ENCODE assay signal across 8 mouse cellular contexts in genomic region chr4:135850411-135851095, GRCm38 (mm10). TPM values are rescaled to one million over a fixed set of nuclear protein-coding genes. Genes with fewer than 3 reads are reported as not detected.
DNase-seq lines count a peak whose midpoint lies in the region; ATAC-seq and TF ChIP-seq lines count a peak whose summit lies in the region.

No protein-coding gene starts in this region.

- no peak overlapping the region for H3K4me2 ChIP-seq in hindbrain, embryonic 11.5 days (replicated peaks; ENCODE audit: low read depth, low read length)
- H3K4me2 ChIP-seq in embryonic facial prominence, embryonic 11.5 days (ENCODE audit: low read depth, low read length), result no peak overlapping the region
- peak overlapping the region; percentile 42 for H3K4me2 ChIP-seq in hindbrain, embryonic 16.5 days (ENCODE audit: low read length)

- H3K27me3 ChIP-seq in hindbrain, embryonic 10.5 days (ENCODE audit: insufficient read depth, poor library complexity, severe bottlenecking), result no peaks in the 10 kb centered on the region
- no peaks in the 10 kb centered on the region for H3K27me3 ChIP-seq in hindbrain, embryonic 11.5 days (ENCODE audit: control insufficient read depth, insufficient read depth, low read length)
- H3K27me3 ChIP-seq in embryonic facial prominence, embryonic 11.5 days (ENCODE audit: control insufficient read depth, insufficient read depth, low read length), result no peaks in the 10 kb centered on the region
- H3K27me3 ChIP-seq in hindbrain, embryonic 16.5 days (replicated peaks; ENCODE audit: control insufficient read depth, insufficient read depth, low read length), result no peaks in the 10 kb centered on the region
- H3K27me3 ChIP-seq in thymus, adult 2 months (ENCODE audit: control insufficient read depth, insufficient read depth, low read length), result no peaks in the 10 kb centered on the region

- no peak for ATAC-seq in hindbrain, embryonic 11.5 days (ENCODE audit: low FRiP score)
- ATAC-seq in embryonic facial prominence, embryonic 11.5 days (replicated peaks; ENCODE audit: insufficient number of reproducible peaks, low FRiP score, low TSS enrichment, low read depth), result no peak
- ATAC-seq in hindbrain, embryonic 16.5 days, result peak; percentile 84
- ATAC-seq in megakaryocyte progenitor cell, adult 5-6 weeks (replicated peaks; ENCODE audit: poor library complexity), result peak; percentile 77

- H3K27ac ChIP-seq in hindbrain, embryonic 10.5 days, result peak overlapping the region; percentile 77
- no peak overlapping the region for H3K27ac ChIP-seq in hindbrain, embryonic 11.5 days (ENCODE audit: low read depth, low read length)
- H3K27ac ChIP-seq in embryonic facial prominence, embryonic 11.5 days (replicated peaks; ENCODE audit: low read depth, low read length), result no peak overlapping the region
- peak overlapping the region; percentile 77 for H3K27ac ChIP-seq in hindbrain, embryonic 16.5 days (ENCODE audit: low read depth, low read length)
- peak overlapping the region; percentile 12; the same call in 1 of the 2 replicates for H3K27ac ChIP-seq in thymus, adult 2 months (ENCODE audit: control insufficient read depth, insufficient read depth, low read length)

- no peak for DNase-seq in hindbrain, embryonic 10.5 days (ENCODE audit: low spot score)
- DNase-seq in hindbrain, embryonic 11.5 days (ENCODE audit: low spot score), result no peak
- no peak for DNase-seq in embryonic facial prominence, embryonic 11.5 days (ENCODE audit: low spot score)
- peak; percentile 54 for DNase-seq in thymus, adult 2 months
- DNase-seq in adrenal gland, postnatal 36 days, result no peak
- no peak for DNase-seq in lung, adult 2 months

- TF ChIP-seq CTCF in thymus, adult 2 months (IDR thresholded peaks at IDR 0.05; ENCODE audit: borderline replicate concordance, control insufficient read depth, extremely low read depth, insufficient read depth, low read length, poor library complexity), result no peak
- TF ChIP-seq CTCF in lung, adult 2 months (IDR thresholded peaks at IDR 0.05; ENCODE audit: insufficient read depth, low read length), result no peak

- 42% methylated on average over 13 of the region's 13 CpGs for WGBS in hindbrain, embryonic 10.5 days
- 45% methylated on average over 13 of the region's 13 CpGs for WGBS in hindbrain, embryonic 11.5 days
- WGBS in embryonic facial prominence, embryonic 11.5 days, result 33% methylated on average over 13 of the region's 13 CpGs
- 25% methylated on average over 13 of the region's 13 CpGs for WGBS in hindbrain, embryonic 16.5 days
- 60% methylated on average over 13 of the region's 13 CpGs for WGBS in thymus, adult 2 months
- 44% methylated on average over 13 of the region's 13 CpGs for WGBS in lung, adult 2 months

- H3K4me1 ChIP-seq in hindbrain, embryonic 10.5 days (replicated peaks), result peaks cover 36% of the 10 kb centered on the region
- no peaks in the 10 kb centered on the region for H3K4me1 ChIP-seq in hindbrain, embryonic 11.5 days (replicated peaks; ENCODE audit: control insufficient read depth, insufficient read depth, low read length)
- H3K4me1 ChIP-seq in embryonic facial prominence, embryonic 11.5 days (ENCODE audit: control insufficient read depth, insufficient read depth, low read length), result no peaks in the 10 kb centered on the region
- peaks cover 14% of the 10 kb centered on the region for H3K4me1 ChIP-seq in hindbrain, embryonic 16.5 days (ENCODE audit: control insufficient read depth, insufficient read depth, low read depth, low read length)
- H3K4me1 ChIP-seq in thymus, adult 2 months (replicated peaks; ENCODE audit: control insufficient read depth, insufficient read depth, low read length), result peaks cover 13% of the 10 kb centered on the region
- H3K4me1 ChIP-seq in lung, adult 2 months (ENCODE audit: control insufficient read depth, insufficient read depth, low read length), result peaks cover 4% of the 10 kb centered on the region; the same call in 1 of the 2 replicates

- no peak overlapping the region; the same call in 1 of the 2 replicates for H3K9ac ChIP-seq in hindbrain, embryonic 11.5 days (ENCODE audit: low read depth, low read length)
- peak overlapping the region; percentile 34 for H3K9ac ChIP-seq in embryonic facial prominence, embryonic 11.5 days (replicated peaks; ENCODE audit: low read length)
- H3K9ac ChIP-seq in hindbrain, embryonic 16.5 days (ENCODE audit: low read depth, low read length), result peak overlapping the region; percentile 48

- H3K4me3 ChIP-seq in hindbrain, embryonic 10.5 days, result 0 out of 2 replicates have a peak overlapping the region, but pooled peaks have one; percentile 3
- no peak overlapping the region for H3K4me3 ChIP-seq in hindbrain, embryonic 11.5 days (ENCODE audit: low read depth, low read length)
- H3K4me3 ChIP-seq in embryonic facial prominence, embryonic 11.5 days (ENCODE audit: low read depth, low read length), result no peak overlapping the region
- H3K4me3 ChIP-seq in hindbrain, embryonic 16.5 days (ENCODE audit: low read length), result no peak overlapping the region
- H3K4me3 ChIP-seq in thymus, adult 2 months (ENCODE audit: control insufficient read depth, insufficient read depth, low read length), result no peak overlapping the region
- no peak overlapping the region for H3K4me3 ChIP-seq in lung, adult 2 months (replicated peaks; ENCODE audit: extremely low read depth, low read depth, low read length)

- TF ChIP-seq POLR2A in thymus, adult 2 months (IDR thresholded peaks at IDR 0.05; ENCODE audit: control insufficient read depth, extremely low read depth, insufficient read depth, low read length, poor library complexity), result 0 out of 2 replicates have a peak, but pooled peaks have one; percentile 18
- TF ChIP-seq POLR2A in lung, adult 2 months (IDR thresholded peaks at IDR 0.05; ENCODE audit: borderline replicate concordance, extremely low read depth, low read depth, low read length), result no peak

- no peaks in the 10 kb centered on the region for H3K9me3 ChIP-seq in hindbrain, embryonic 10.5 days
- H3K9me3 ChIP-seq in hindbrain, embryonic 11.5 days (ENCODE audit: control insufficient read depth, low read length), result no peaks in the 10 kb centered on the region
- H3K9me3 ChIP-seq in embryonic facial prominence, embryonic 11.5 days (replicated peaks; ENCODE audit: control insufficient read depth, low read length), result no peaks in the 10 kb centered on the region
- no peaks in the 10 kb centered on the region for H3K9me3 ChIP-seq in hindbrain, embryonic 16.5 days (ENCODE audit: control insufficient read depth, low read length)

- no peaks in the 10 kb centered on the region for H3K36me3 ChIP-seq in hindbrain, embryonic 10.5 days
- H3K36me3 ChIP-seq in hindbrain, embryonic 11.5 days (ENCODE audit: control insufficient read depth, insufficient read depth, low read length), result no peaks in the 10 kb centered on the region
- no peaks in the 10 kb centered on the region for H3K36me3 ChIP-seq in embryonic facial prominence, embryonic 11.5 days (replicated peaks; ENCODE audit: control insufficient read depth, insufficient read depth, low read depth, low read length)
- H3K36me3 ChIP-seq in hindbrain, embryonic 16.5 days (ENCODE audit: control insufficient read depth, insufficient read depth, low read length), result no peaks in the 10 kb centered on the region
- H3K36me3 ChIP-seq in thymus, adult 2 months (ENCODE audit: control insufficient read depth, insufficient read depth, low read length), result no peaks in the 10 kb centered on the region

RNA-seq across cellular contexts. Expression of gene Srsf10, which starts 5.0 kb away (rescaled TPM):
- 283 and 352 TPM in 2 replicates for polyA plus RNA-seq in hindbrain, embryonic 10.5 days (2016; fragmentation: Nextera tagmentation; extraction: Ambion mirVana)
- 390 and 420 TPM in 2 replicates for polyA plus RNA-seq in hindbrain, embryonic 11.5 days (2014; fragmentation: Nextera tagmentation; extraction: Ambion mirVana)
- 421 and 489 TPM in 2 replicates for polyA plus RNA-seq in embryonic facial prominence, embryonic 11.5 days (2014; fragmentation: Nextera tagmentation; extraction: Ambion mirVana)
- polyA plus RNA-seq in hindbrain, embryonic 16.5 days (2015; fragmentation: Nextera tagmentation; extraction: Ambion mirVana), result 144 and 166 TPM in 2 replicates
- total RNA-seq in megakaryocyte progenitor cell, adult 5-6 weeks (2015), result 195 and 208 TPM in 2 replicates
- 200 and 240 TPM in 2 replicates for total RNA-seq in megakaryocyte progenitor cell, adult 5-6 weeks (2017)
- polyA plus RNA-seq in thymus, adult 2 months (2012; rRNA removed), result 194 and 220 TPM in 2 replicates
- 100 to 1,000 TPM in 1 of 2 experiments, 10 to 100 TPM in 1; 82.3 to 120 TPM for total RNA-seq in adrenal gland, postnatal 36 days (2021)
- 72.6 and 84.9 TPM in 2 replicates for polyA plus RNA-seq in lung, adult 2 months (2012; rRNA removed)

RNA-seq across cellular contexts. Expression of gene Pnrc2, which starts 23.1 kb away (rescaled TPM):
- polyA plus RNA-seq in hindbrain, embryonic 10.5 days (2016; fragmentation: Nextera tagmentation; extraction: Ambion mirVana), result 171 and 204 TPM in 2 replicates
- polyA plus RNA-seq in hindbrain, embryonic 11.5 days (2014; fragmentation: Nextera tagmentation; extraction: Ambion mirVana), result 213 and 226 TPM in 2 replicates
- 227 and 251 TPM in 2 replicates for polyA plus RNA-seq in embryonic facial prominence, embryonic 11.5 days (2014; fragmentation: Nextera tagmentation; extraction: Ambion mirVana)
- 98.2 and 103 TPM in 2 replicates for polyA plus RNA-seq in hindbrain, embryonic 16.5 days (2015; fragmentation: Nextera tagmentation; extraction: Ambion mirVana)
- 151 TPM in 2 replicates for total RNA-seq in megakaryocyte progenitor cell, adult 5-6 weeks (2015)
- total RNA-seq in megakaryocyte progenitor cell, adult 5-6 weeks (2017), result 131 and 154 TPM in 2 replicates
- 26.7 and 28.6 TPM in 2 replicates for polyA plus RNA-seq in thymus, adult 2 months (2012; rRNA removed)
- 100 to 1,000 TPM; 104 to 111 TPM for total RNA-seq in adrenal gland, postnatal 36 days (2021)
- polyA plus RNA-seq in lung, adult 2 months (2012; rRNA removed), result 13.6 and 21.0 TPM in 2 replicates

RNA-seq across cellular contexts. Expression of gene Cnr2, which starts 44.6 kb away (rescaled TPM):
- polyA plus RNA-seq in hindbrain, embryonic 10.5 days (2016; fragmentation: Nextera tagmentation; extraction: Ambion mirVana), result 0.21 and 0.66 TPM in 2 replicates
- 0.08 and 0.47 TPM in 2 replicates for polyA plus RNA-seq in hindbrain, embryonic 11.5 days (2014; fragmentation: Nextera tagmentation; extraction: Ambion mirVana)
- 0.25 and 0.43 TPM in 2 replicates for polyA plus RNA-seq in embryonic facial prominence, embryonic 11.5 days (2014; fragmentation: Nextera tagmentation; extraction: Ambion mirVana)
- polyA plus RNA-seq in hindbrain, embryonic 16.5 days (2015; fragmentation: Nextera tagmentation; extraction: Ambion mirVana), result 0.09 and 0.10 TPM in 2 replicates
- total RNA-seq in megakaryocyte progenitor cell, adult 5-6 weeks (2015), result 6.5 and 7.0 TPM in 2 replicates
- 5.2 and 6.7 TPM in 2 replicates for total RNA-seq in megakaryocyte progenitor cell, adult 5-6 weeks (2017)
- 9.3 and 9.5 TPM in 2 replicates for polyA plus RNA-seq in thymus, adult 2 months (2012; rRNA removed)
- 1 to 10 TPM; 1.3 to 1.6 TPM for total RNA-seq in adrenal gland, postnatal 36 days (2021)
- polyA plus RNA-seq in lung, adult 2 months (2012; rRNA removed), result 7.3 and 9.1 TPM in 2 replicates

Comparison
In these comparisons a context has a peak if more than half of its experiments do, and no peak if none do; other contexts are left out.
1. H3K27ac ChIP-seq: peak in hindbrain, embryonic 10.5 days (single experiment), hindbrain, embryonic 16.5 days (single experiment) and thymus, adult 2 months (single experiment); none in hindbrain, embryonic 11.5 days (single experiment) and embryonic facial prominence, embryonic 11.5 days (single experiment).
2. ATAC-seq: peak in hindbrain, embryonic 16.5 days (single experiment) and megakaryocyte progenitor cell, adult 5-6 weeks (single experiment); none in hindbrain, embryonic 11.5 days (single experiment) and embryonic facial prominence, embryonic 11.5 days (single experiment).